Mouse (Mus musculus): ENCODE measurements around the gene Nudt22. TPM values are rescaled to one million over a fixed set of nuclear protein-coding genes. Genes with fewer than 3 reads are reported as not detected.

Nudt22 gene
- polyA plus RNA-seq, 1 experiment from 2014 or later, result 24.9 TPM

GRCm38 (mm10) chr19:7017541-7018457 lies 21.9 kb upstream of the Nudt22 start:
- H3K4me2 ChIP-seq (replicated peaks; ENCODE audit: low read depth, low read length), result 0 out of 2 replicates have a peak overlapping the region, but pooled peaks have one; percentile 19
- ATAC-seq (0 out of 2 replicates have a peak, but pooled peaks have one; percentile 11), DNase-seq (ENCODE audit: low spot score) (peak; percentile 24)
- peak overlapping the region; percentile 47 for H3K27ac ChIP-seq (ENCODE audit: low read length)
- WGBS, result 63% methylated on average over 12 of the region's 12 CpGs
- H3K9me3 ChIP-seq (ENCODE audit: low read length), result no peaks in the 10 kb centered on the region
- no peaks in the 10 kb centered on the region for H3K4me1 ChIP-seq (ENCODE audit: insufficient read depth, low read depth, low read length)
- TF ChIP-seq CTCF (IDR thresholded peaks at IDR 0.05), result no peak
- TF ChIP-seq EP300 (IDR thresholded peaks at IDR 0.05), result no peak
- no peak overlapping the region for H3K9ac ChIP-seq (replicated peaks; ENCODE audit: low read depth)
- no peaks in the 10 kb centered on the region for H3K27me3 ChIP-seq (replicated peaks; ENCODE audit: insufficient read depth, low read length)
- peaks cover 10% of the 10 kb centered on the region; the same call in 1 of the 2 replicates for H3K36me3 ChIP-seq (ENCODE audit: insufficient read depth, low read length)
- no peak overlapping the region for H3K4me3 ChIP-seq (ENCODE audit: low read depth, low read length)

- no peak for ATAC-seq
- WGBS, result 85% methylated on average over 18 of the region's 20 CpGs
Measured at GRCm38 (mm10) chr19:7014481-7015135, 18.7 kb upstream of the Nudt22 start.

GRCm38 (mm10) chr19:7013984-7014383 lies 18.1 kb upstream of the Nudt22 start:
- H3K4me1 ChIP-seq (ENCODE audit: insufficient read depth, low read depth, low read length), result no peaks in the 10 kb centered on the region
- no peak overlapping the region for H3K27ac ChIP-seq (ENCODE audit: low read length)
- 90% methylated on average over 9 of the region's 9 CpGs for WGBS
- H3K4me3 ChIP-seq (ENCODE audit: low read depth, low read length), result no peak overlapping the region
- H3K9ac ChIP-seq (replicated peaks; ENCODE audit: low read depth), result no peak overlapping the region
- DNase-seq (ENCODE audit: low spot score) (no peak), ATAC-seq (no peak)
- no peaks in the 10 kb centered on the region for H3K27me3 ChIP-seq (replicated peaks; ENCODE audit: insufficient read depth, low read length)
- no peaks in the 10 kb centered on the region for H3K9me3 ChIP-seq (ENCODE audit: low read length)
- no peak overlapping the region for H3K4me2 ChIP-seq (replicated peaks; ENCODE audit: low read depth, low read length)
- no peaks in the 10 kb centered on the region for H3K36me3 ChIP-seq (ENCODE audit: insufficient read depth, low read length)
- TF ChIP-seq EP300 (IDR thresholded peaks at IDR 0.05) (no peak), CTCF (IDR thresholded peaks at IDR 0.05) (no peak)

More at GRCm38 (mm10) chr19:7014481-7015135, 18.7 kb upstream of the Nudt22 start:
- Histone ChIP-seq H3K27me3 (replicated peaks; ENCODE audit: insufficient read depth, low read length) (no peaks in the 10 kb centered on the region), H3K36me3 (ENCODE audit: insufficient read depth, low read length) (no peaks in the 10 kb centered on the region), H3K4me1 (ENCODE audit: insufficient read depth, low read depth, low read length) (no peaks in the 10 kb centered on the region), H3K9me3 (ENCODE audit: low read length) (no peaks in the 10 kb centered on the region), H3K4me2 (replicated peaks; ENCODE audit: low read depth, low read length) (no peak overlapping the region), H3K27ac (ENCODE audit: low read length) (no peak overlapping the region), H3K9ac (replicated peaks; ENCODE audit: low read depth) (no peak overlapping the region), H3K4me3 (ENCODE audit: low read depth, low read length) (no peak overlapping the region)
- DNase-seq (ENCODE audit: low spot score), result no peak
- no peak for TF ChIP-seq CTCF (IDR thresholded peaks at IDR 0.05)
- TF ChIP-seq EP300 (IDR thresholded peaks at IDR 0.05), result no peak

GRCm38 (mm10) chr19:7012426-7012825 lies 16.5 kb upstream of the Nudt22 start:
- TF ChIP-seq CTCF (IDR thresholded peaks at IDR 0.05) (no peak), EP300 (IDR thresholded peaks at IDR 0.05) (no peak)
- Histone ChIP-seq H3K9ac (replicated peaks; ENCODE audit: low read depth) (no peak overlapping the region), H3K36me3 (ENCODE audit: insufficient read depth, low read length) (no peaks in the 10 kb centered on the region), H3K9me3 (ENCODE audit: low read length) (no peaks in the 10 kb centered on the region), H3K27ac (ENCODE audit: low read length) (no peak overlapping the region), H3K4me2 (replicated peaks; ENCODE audit: low read depth, low read length) (no peak overlapping the region), H3K4me1 (ENCODE audit: insufficient read depth, low read depth, low read length) (no peaks in the 10 kb centered on the region), H3K27me3 (replicated peaks; ENCODE audit: insufficient read depth, low read length) (no peaks in the 10 kb centered on the region), H3K4me3 (ENCODE audit: low read depth, low read length) (no peak overlapping the region)
- no peak for DNase-seq (ENCODE audit: low spot score)
- WGBS, result 60% methylated on average over 4 of the region's 4 CpGs
- no peak for ATAC-seq

GRCm38 (mm10) chr19:7006892-7007593 lies 11.1 kb upstream of the Nudt22 start:
- Histone ChIP-seq H3K9me3 (ENCODE audit: low read length) (no peaks in the 10 kb centered on the region), H3K9ac (replicated peaks; ENCODE audit: low read depth) (no peak overlapping the region), H3K4me1 (ENCODE audit: insufficient read depth, low read depth, low read length) (no peaks in the 10 kb centered on the region; the same call in 1 of the 2 replicates), H3K4me3 (ENCODE audit: low read depth, low read length) (no peak overlapping the region), H3K27ac (ENCODE audit: low read length) (peak overlapping the region; percentile 20; the same call in 1 of the 2 replicates), H3K36me3 (ENCODE audit: insufficient read depth, low read length) (no peaks in the 10 kb centered on the region), H3K4me2 (replicated peaks; ENCODE audit: low read depth, low read length) (no peak overlapping the region), H3K27me3 (replicated peaks; ENCODE audit: insufficient read depth, low read length) (no peaks in the 10 kb centered on the region)
- ATAC-seq (peak; percentile 71), DNase-seq (ENCODE audit: low spot score) (peak; percentile 58)
- 57% methylated on average over 8 of the region's 9 CpGs for WGBS
- TF ChIP-seq CTCF (IDR thresholded peaks at IDR 0.05) (no peak), EP300 (IDR thresholded peaks at IDR 0.05) (no peak)
